8 mouse cellular contexts compared by ENCODE assay signal in the genomic region with DNA sequence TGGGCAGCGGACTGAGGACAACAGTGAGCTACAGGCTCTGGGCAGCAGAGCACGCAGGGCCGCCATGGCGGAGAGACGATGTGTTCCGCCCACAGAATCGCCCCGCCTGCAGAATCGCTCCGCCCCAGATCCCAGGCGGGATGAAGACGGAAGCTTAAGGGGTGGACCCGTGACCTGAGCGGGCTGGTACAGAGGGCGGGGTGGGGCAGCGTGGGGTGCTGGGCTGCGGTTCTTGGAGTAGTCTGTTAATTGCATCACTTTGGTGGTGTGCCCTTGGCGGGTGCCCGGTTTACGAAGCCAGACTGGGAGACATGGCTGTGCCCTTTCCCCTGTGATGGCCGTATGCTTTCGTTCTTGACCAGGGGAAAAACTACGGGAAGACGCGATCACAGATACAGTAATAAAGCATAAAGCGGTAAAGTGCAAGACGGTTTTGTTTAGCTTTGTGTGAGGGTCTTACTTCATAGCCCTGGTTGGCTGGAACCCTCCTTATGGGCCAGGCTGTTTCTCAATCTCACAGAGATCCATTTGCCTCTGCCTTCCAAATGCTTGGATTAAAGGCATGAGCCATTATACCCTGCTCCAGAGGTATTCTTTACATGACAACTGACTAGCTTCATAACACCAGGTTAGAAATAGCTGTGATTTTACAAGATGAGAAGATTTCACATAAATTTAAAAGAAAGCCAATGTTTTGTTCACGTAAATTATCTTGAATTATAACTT. TPM values are rescaled to one million over a fixed set of nuclear protein-coding genes. Genes with fewer than 3 reads are reported as not detected.
A peak's percentile ranks its signal among the peaks of the same experiment; 100 is the strongest.
DNase-seq lines count a peak whose midpoint lies in the region; ATAC-seq lines count a peak whose summit lies in the region.

Echs1 (minus strand) TSS at position 148 of the 726 bp plus-strand sequence.

- DNase-seq in ZHBTc4 (ENCODE audit: low read depth, low spot score), result peak; percentile 94
- DNase-seq in cerebellum, postnatal 4 days (ENCODE audit: low spot score in 2 of 2), result peak; percentile 48 to 78
- peak; percentile 82 to 87 for DNase-seq in frontal cortex, postnatal 36 days (ENCODE audit: low spot score in 2 of 2)
- peak; percentile 81 for DNase-seq in hindbrain, embryonic 14.5 days (ENCODE audit: low spot score)
- peak; percentile 87 for DNase-seq in layer of hippocampus, postnatal 36 days
- peak; percentile 95 for DNase-seq in lung, postnatal 25 days (ENCODE audit: low spot score)
- DNase-seq in retina, postnatal 1 day, result peak; percentile 92
- DNase-seq in thymus, postnatal 4 days, result peak; percentile 87

- H3K27ac ChIP-seq in hindbrain, embryonic 14.5 days, result peak within 1 kb of the TSS; percentile 87

- no peaks in the 10 kb centered on the region for H3K27me3 ChIP-seq in hindbrain, embryonic 14.5 days (ENCODE audit: control insufficient read depth, insufficient read depth, low read length)

- peak within 1 kb of the TSS; percentile 83 for H3K9ac ChIP-seq in hindbrain, embryonic 14.5 days

- peaks cover 10% of the 10 kb centered on the region; the same call in 1 of the 2 replicates for H3K4me1 ChIP-seq in hindbrain, embryonic 14.5 days (replicated peaks; ENCODE audit: control insufficient read depth, insufficient read depth, low read length)

- peak within 1 kb of the TSS; percentile 87 for H3K4me2 ChIP-seq in hindbrain, embryonic 14.5 days (replicated peaks)

- peak; percentile 93 for ATAC-seq in hindbrain, embryonic 14.5 days (ENCODE audit: low FRiP score)

- no peaks in the 10 kb centered on the region for H3K9me3 ChIP-seq in hindbrain, embryonic 14.5 days (ENCODE audit: control insufficient read depth, low read length)

- peaks cover 15% of the 10 kb centered on the region for H3K36me3 ChIP-seq in hindbrain, embryonic 14.5 days (replicated peaks; ENCODE audit: control insufficient read depth, insufficient read depth)

- WGBS in hindbrain, embryonic 14.5 days, result 4% methylated on average over 28 of the region's 28 CpGs

- peak within 1 kb of the TSS; percentile 78 for H3K4me3 ChIP-seq in hindbrain, embryonic 14.5 days (replicated peaks; ENCODE audit: low read length)

RNA-seq across cellular contexts. Expression of gene Echs1, which starts in this region (rescaled TPM):
- polyA plus RNA-seq in hindbrain, embryonic 14.5 days (2014; fragmentation: Nextera tagmentation; extraction: Ambion mirVana), result 123 and 127 TPM in 2 replicates
- total RNA-seq in layer of hippocampus, postnatal 36 days (2021), result 10 to 100 TPM; 60.2 to 61.0 TPM

Comparison
In these comparisons a context has a peak if more than half of its experiments do, and no peak if none do; other contexts are left out.
1. Peak in every context shown above with its lines: DNase-seq, ATAC-seq, H3K4me3 ChIP-seq and H3K27ac ChIP-seq.